Comparison of ENCODE assay signal across 8 mouse cellular contexts in genomic region chr2:172439843-172440639, GRCm38 (mm10). TPM values are rescaled to one million over a fixed set of nuclear protein-coding genes. Genes with fewer than 3 reads are reported as not detected.
DNase-seq lines count a peak whose midpoint lies in the region; ATAC-seq lines count a peak whose summit lies in the region.

Gene Rtf2 (plus strand): TSS chr2:172440556.

- 2% methylated on average over 35 of the region's 35 CpGs for WGBS in heart, embryonic 14.5 days
- WGBS in liver, embryonic 13.5 days (ENCODE audit: insufficient replicate concordance): 2% methylated on average over 35 of the region's 35 CpGs
- WGBS in stomach, embryonic 16.5 days: 2% methylated on average over 35 of the region's 35 CpGs

- peaks cover 4% of the 10 kb centered on the region; the same call in 1 of the 2 replicates for H3K36me3 ChIP-seq in heart, embryonic 14.5 days (ENCODE audit: control insufficient read depth, insufficient read depth, low read length)
- H3K36me3 ChIP-seq in liver, embryonic 13.5 days: peaks cover 9% of the 10 kb centered on the region
- H3K36me3 ChIP-seq in stomach, embryonic 16.5 days (ENCODE audit: control insufficient read depth, insufficient read depth, low read length): no peaks in the 10 kb centered on the region

- peak within 1 kb of the TSS; percentile 63 to 69 for H3K27ac ChIP-seq in heart, embryonic 14.5 days (replicated peaks in 1 of 2; ENCODE audit: control insufficient read depth in 1 of 2, insufficient read depth in 1 of 2, low read depth in 2 of 2, low read length in 2 of 2)
- H3K27ac ChIP-seq in liver, embryonic 13.5 days: peak within 1 kb of the TSS; percentile 88
- peak within 1 kb of the TSS; percentile 78 for H3K27ac ChIP-seq in stomach, embryonic 16.5 days (ENCODE audit: low read length)

- DNase-seq in c-Kit-negative CD71-positive TER-119-positive erythroid progenitor cells, embryonic 14.5 days (ENCODE audit: low read depth, low spot score): peak; percentile 95
- peak; percentile 93 for DNase-seq in fibroblast of lung, adult 2 months (ENCODE audit: low read depth)
- DNase-seq in kidney, postnatal 14 days: peak; percentile 100
- DNase-seq in liver, embryonic 13.5 days: peak; percentile 98
- peak; percentile 100 for DNase-seq in neural tube, embryonic 10.5 days (ENCODE audit: extremely low spot score, low spot score)

- peak within 1 kb of the TSS; percentile 79 for H3K4me2 ChIP-seq in heart, embryonic 14.5 days (ENCODE audit: low read length)
- H3K4me2 ChIP-seq in liver, embryonic 13.5 days: peak within 1 kb of the TSS; percentile 85
- H3K4me2 ChIP-seq in stomach, embryonic 16.5 days (ENCODE audit: low read depth, low read length): peak within 1 kb of the TSS; percentile 74

- H3K27me3 ChIP-seq in heart, embryonic 14.5 days (ENCODE audit: control insufficient read depth, insufficient read depth, low read length): no peaks in the 10 kb centered on the region
- H3K27me3 ChIP-seq in liver, embryonic 13.5 days: no peaks in the 10 kb centered on the region
- no peaks in the 10 kb centered on the region for H3K27me3 ChIP-seq in stomach, embryonic 16.5 days (ENCODE audit: control insufficient read depth, insufficient read depth, low read length)

- H3K4me3 ChIP-seq in heart, embryonic 14.5 days (ENCODE audit: control insufficient read depth in 1 of 2, insufficient read depth in 1 of 2, low read depth in 1 of 2, low read length in 2 of 2): peak within 1 kb of the TSS; percentile 74 to 97
- peak within 1 kb of the TSS; percentile 92 for H3K4me3 ChIP-seq in liver, embryonic 13.5 days (replicated peaks)
- H3K4me3 ChIP-seq in stomach, embryonic 16.5 days (replicated peaks; ENCODE audit: low read length): peak within 1 kb of the TSS; percentile 87

- H3K4me1 ChIP-seq in heart, embryonic 14.5 days (ENCODE audit: control insufficient read depth in 2 of 2, insufficient read depth in 2 of 2, low read length in 2 of 2): peaks cover 9 to 16% of the 10 kb centered on the region in 2 experiments
- H3K4me1 ChIP-seq in liver, embryonic 13.5 days (replicated peaks): peaks cover 31% of the 10 kb centered on the region
- peaks cover 9% of the 10 kb centered on the region for H3K4me1 ChIP-seq in stomach, embryonic 16.5 days (ENCODE audit: control insufficient read depth, insufficient read depth, low read length)

- H3K9me3 ChIP-seq in heart, embryonic 14.5 days (ENCODE audit: control insufficient read depth, low read length): no peaks in the 10 kb centered on the region
- H3K9me3 ChIP-seq in liver, embryonic 13.5 days (replicated peaks): no peaks in the 10 kb centered on the region
- no peaks in the 10 kb centered on the region for H3K9me3 ChIP-seq in stomach, embryonic 16.5 days (replicated peaks; ENCODE audit: control insufficient read depth, low read length)

- peak; percentile 83 for ATAC-seq in CD4-positive, CD25-positive, alpha-beta regulatory T cell, adult 4 months
- peak; percentile 95 for ATAC-seq in heart, embryonic 14.5 days (ENCODE audit: insufficient number of reproducible peaks, insufficient read depth, low FRiP score, low read depth)
- peak; percentile 93 for ATAC-seq in liver, embryonic 13.5 days (ENCODE audit: low read depth)
- peak; percentile 97 for ATAC-seq in stomach, embryonic 16.5 days (ENCODE audit: insufficient read depth, low FRiP score)

- peak within 1 kb of the TSS; percentile 80 for H3K9ac ChIP-seq in heart, embryonic 14.5 days (ENCODE audit: low read length)
- peak within 1 kb of the TSS; percentile 82 for H3K9ac ChIP-seq in liver, embryonic 13.5 days
- peak within 1 kb of the TSS; percentile 82 for H3K9ac ChIP-seq in stomach, embryonic 16.5 days (ENCODE audit: low read length)

RNA-seq across cellular contexts. Expression of gene Rtf2, which starts in this region (rescaled TPM):
- polyA plus RNA-seq in CD4-positive, CD25-positive, alpha-beta regulatory T cell, adult 4 months (2017; shearing (Covaris generic)): 100 to 1,000 TPM; 139 to 161 TPM
- 48.3 and 49.5 TPM in 2 replicates for polyA plus RNA-seq in heart, embryonic 14.5 days (2014; fragmentation: Nextera tagmentation; extraction: Ambion mirVana)
- polyA plus RNA-seq in liver, embryonic 13.5 days (2015; fragmentation: Nextera tagmentation; extraction: Ambion mirVana): 48.8 and 54.4 TPM in 2 replicates
- polyA plus RNA-seq in stomach, embryonic 16.5 days (2015; fragmentation: Nextera tagmentation; extraction: Ambion mirVana): 69.8 and 73.7 TPM in 2 replicates

Comparison
In these comparisons a context has a peak if more than half of its experiments do, and no peak if none do; other contexts are left out.
1. Peak in every context shown above with its lines: DNase-seq, ATAC-seq, H3K4me3 ChIP-seq and H3K27ac ChIP-seq.